Mouse (Mus musculus) left cerebral cortex, postnatal 14 days (tissue): Measurements from ENCODE around the gene Bcar3. TPM values are rescaled to one million over a fixed set of nuclear protein-coding genes. Genes with fewer than 3 reads are reported as not detected.

ENCODE experiments used
- DNase-seq, 2 experiments: peaks; one replicate each; pipeline ENCODE4 v3.0.0; 2021 to 2022; ENCODE audit warnings: low spot score in 2 of 2, mixed read lengths in 1 of 2
- intact Hi-C: fragments of 180-260 bp; cut with DNase I; formaldehyde crosslinking; loops from one replicate; pipeline ENCODE4 v1.15.1; 2025
- microRNA-seq, 2 experiments: library from miRNA; unstranded; fragments of <30 nt; microRNA quantifications; one replicate each; pipeline ENCODE4 v1.2.0; 2022
- total RNA-seq, 2 experiments: library from RNA; stranded (reverse); gene quantifications; 2 replicates each; pipeline ENCODE4 v1.2.3; 2021

Bcar3 gene
- total RNA-seq, 2 experiments from 2014 or later = 15.1 to 16.2 TPM

DNA sequence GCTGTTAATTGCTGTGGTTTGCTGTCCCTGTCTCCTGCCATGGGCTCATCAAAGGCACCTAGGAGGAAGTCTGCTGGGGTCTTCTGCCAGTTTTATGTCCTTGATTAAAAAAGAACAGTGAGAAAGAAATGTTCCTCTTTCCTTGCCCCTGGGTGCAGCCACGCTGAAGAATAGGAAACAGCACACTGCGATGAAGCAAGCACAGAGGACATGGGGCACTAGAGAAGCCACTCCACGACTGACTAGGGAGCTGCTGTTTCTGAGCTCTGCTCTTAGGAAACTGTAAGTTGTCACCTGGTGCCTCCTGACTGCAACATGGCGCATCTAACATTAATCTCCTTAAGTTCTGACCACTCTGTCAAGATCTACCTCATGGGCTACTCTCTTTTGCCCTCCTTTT is 272.6 kb downstream of the Bcar3 start:
- DNase-seq = no peak
- intact Hi-C loops = no loop called here

DNA sequence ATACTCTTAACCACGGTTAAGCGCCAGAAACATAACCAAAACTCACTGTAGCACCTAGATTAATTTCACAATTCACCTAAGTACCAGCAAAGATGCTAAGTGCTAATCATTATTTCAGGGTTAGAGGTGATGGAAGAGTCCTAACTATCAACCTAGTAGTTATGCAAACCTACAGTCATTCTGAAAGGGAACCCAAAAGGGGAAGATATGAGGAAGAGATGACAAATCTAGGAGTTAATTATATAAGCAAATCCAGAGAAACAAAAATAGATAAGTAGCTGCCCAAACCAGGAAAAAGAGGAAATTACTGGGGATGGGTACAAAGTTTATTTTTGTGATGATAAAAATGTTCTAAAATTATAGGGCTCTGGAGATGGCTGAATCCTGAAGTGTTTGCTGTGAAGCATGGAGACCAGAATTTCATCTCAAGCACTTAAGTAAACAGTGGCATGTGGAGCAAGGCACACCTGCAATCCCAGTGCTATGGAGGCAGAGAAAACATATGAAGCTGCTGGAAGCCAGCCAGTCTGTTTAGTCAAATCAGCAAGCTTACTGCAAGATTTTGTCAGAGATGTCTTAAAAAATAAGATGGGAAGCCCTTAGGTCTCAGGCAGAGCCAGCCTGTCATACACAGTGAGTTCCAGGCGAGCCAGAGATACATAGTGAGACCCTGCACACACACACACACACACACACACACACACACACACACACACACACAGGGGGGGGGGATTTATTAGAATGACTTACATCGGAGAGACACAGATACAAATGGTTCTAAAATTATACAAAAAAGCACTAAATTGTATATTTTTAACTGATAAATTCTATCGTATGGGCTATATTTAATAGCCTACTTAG is 279.7 kb downstream of the Bcar3 start:
- intact Hi-C loops = no loop called here
- peak; percentile 50 to 57 for DNase-seq

DNA sequence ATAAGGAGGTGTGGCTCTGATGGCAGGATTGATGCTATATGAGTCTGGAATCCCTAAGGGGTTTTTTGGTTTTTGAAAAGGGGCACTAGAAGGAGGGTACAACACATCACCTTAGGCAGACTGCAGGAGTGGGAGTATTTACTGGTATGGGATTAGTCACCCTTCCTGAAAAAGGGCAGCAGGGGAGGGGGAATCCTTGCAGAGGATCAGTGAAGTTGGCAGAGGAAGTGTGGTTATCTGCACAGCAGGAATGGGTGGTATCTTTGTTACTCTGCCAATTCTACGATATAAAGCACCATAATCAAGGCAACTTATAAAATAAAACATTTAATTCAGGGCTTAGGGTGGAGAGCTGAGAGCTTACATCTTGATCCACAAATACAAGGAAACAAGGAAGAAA is 281.0 kb downstream of the Bcar3 start:
- no peak for DNase-seq
- intact Hi-C loops = no loop called here

DNA sequence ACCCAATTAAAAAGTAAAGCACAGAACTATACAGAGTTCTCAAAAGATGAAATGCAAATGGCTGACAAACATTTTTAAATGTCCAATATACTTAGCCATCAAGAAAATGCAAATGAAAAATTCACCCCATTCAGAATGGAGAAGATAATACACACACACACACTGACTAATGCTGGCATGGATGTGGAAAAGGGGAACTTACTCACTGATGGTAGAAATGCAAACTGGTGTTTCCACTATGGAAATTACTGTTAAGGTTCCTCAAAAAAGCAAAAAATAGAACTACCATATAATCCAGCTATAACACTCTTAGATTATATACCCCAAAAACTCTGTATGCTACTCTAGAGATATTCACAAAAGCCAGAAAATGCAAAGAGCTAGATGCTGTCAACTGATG is 283.4 kb downstream of the Bcar3 start:
- intact Hi-C loops = no loop called here

More for the DNA sequence above, 283.4 kb downstream of the Bcar3 start:
- DNase-seq = no peak

Small RNA genes within 50 kb of the gene (microRNA-seq; reads per million reads assigned to microRNA genes)
- gene Mir760 = 3,995 to 5,796 reads per million in 2 experiments
- 0 reads per million in 2 experiments for gene Mir7657

Other genes starting within 250 kb of the Bcar3 start
- 1 to 10 TPM; 2.9 to 3.2 TPM for gene Abca4, start 249.7 kb upstream of the Bcar3 start, total RNA-seq
- gene Gclm, start 48.6 kb upstream of the Bcar3 start, total RNA-seq = 10 to 100 TPM; 59.3 to 65.2 TPM
- 10 to 100 TPM; 23.0 to 27.4 TPM for gene Dnttip2, start 19.7 kb upstream of the Bcar3 start, total RNA-seq